30 mouse cellular contexts compared by ENCODE assay signal in genomic region chr11:9591757-9592316, GRCm38 (mm10).
DNase-seq lines count a peak whose midpoint lies in the region; ATAC-seq and TF ChIP-seq lines count a peak whose summit lies in the region.
"Had no signal": no experiment of that assay in that cellular context is flagged by ENCODE, and none has a peak within 500 bp of the region (broad histone marks: within the 10 kb centered on the region; RNA-seq: fewer than 3 reads in every experiment).

No protein-coding gene starts in this region.

- no peaks in the 10 kb centered on the region for H3K36me3 ChIP-seq in forebrain, embryonic 11.5 days (ENCODE audit: control insufficient read depth, insufficient read depth, low read length)
- no peaks in the 10 kb centered on the region for H3K36me3 ChIP-seq in forebrain, embryonic 10.5 days (replicated peaks)
- H3K36me3 ChIP-seq in midbrain, embryonic 13.5 days: no peaks in the 10 kb centered on the region
- H3K36me3 ChIP-seq in midbrain, embryonic 11.5 days (ENCODE audit: control insufficient read depth, insufficient read depth, low read length): no peaks in the 10 kb centered on the region
- no peaks in the 10 kb centered on the region for H3K36me3 ChIP-seq in forebrain, embryonic 13.5 days (ENCODE audit: poor library complexity, severe bottlenecking)
- H3K36me3 ChIP-seq in midbrain, embryonic 15.5 days (replicated peaks): no peaks in the 10 kb centered on the region
- no peaks in the 10 kb centered on the region for H3K36me3 ChIP-seq in intestine, postnatal 0 days (ENCODE audit: control insufficient read depth, insufficient read depth)
- H3K36me3 ChIP-seq: embryonic facial prominence, embryonic 12.5 days; limb, embryonic 10.5 days; limb, embryonic 15.5 days; liver, embryonic 13.5 days had no signal

- no peaks in the 10 kb centered on the region for H3K4me1 ChIP-seq in forebrain, embryonic 11.5 days (replicated peaks; ENCODE audit: control insufficient read depth, insufficient read depth, low read length)
- no peaks in the 10 kb centered on the region for H3K4me1 ChIP-seq in forebrain, embryonic 10.5 days
- H3K4me1 ChIP-seq in midbrain, embryonic 13.5 days (replicated peaks): no peaks in the 10 kb centered on the region
- H3K4me1 ChIP-seq in midbrain, embryonic 11.5 days (ENCODE audit: control insufficient read depth, insufficient read depth, low read length): no peaks in the 10 kb centered on the region
- H3K4me1 ChIP-seq in forebrain, embryonic 13.5 days: peaks cover 3% of the 10 kb centered on the region; the same call in 1 of the 2 replicates
- no peaks in the 10 kb centered on the region for H3K4me1 ChIP-seq in midbrain, embryonic 15.5 days
- no peaks in the 10 kb centered on the region for H3K4me1 ChIP-seq in intestine, postnatal 0 days (replicated peaks; ENCODE audit: control insufficient read depth, insufficient read depth, low read length)
- H3K4me1 ChIP-seq: embryonic facial prominence, embryonic 12.5 days; limb, embryonic 10.5 days; limb, embryonic 15.5 days; liver, embryonic 13.5 days; megakaryocyte, embryonic 14.5 days had no signal

- H3K4me2 ChIP-seq in forebrain, embryonic 11.5 days (ENCODE audit: low read depth, low read length, severe bottlenecking): no peak overlapping the region
- H3K4me2 ChIP-seq in midbrain, embryonic 13.5 days (replicated peaks): no peak overlapping the region
- H3K4me2 ChIP-seq in midbrain, embryonic 11.5 days: no peak overlapping the region
- H3K4me2 ChIP-seq in forebrain, embryonic 13.5 days: no peak overlapping the region
- H3K4me2 ChIP-seq in midbrain, embryonic 15.5 days: no peak overlapping the region
- no peak overlapping the region for H3K4me2 ChIP-seq in intestine, postnatal 0 days (replicated peaks; ENCODE audit: low read depth)
- H3K4me2 ChIP-seq: embryonic facial prominence, embryonic 12.5 days; limb, embryonic 15.5 days; liver, embryonic 13.5 days had no signal

- H3K9me3 ChIP-seq in forebrain, embryonic 11.5 days (ENCODE audit: control insufficient read depth, low read length): no peaks in the 10 kb centered on the region
- no peaks in the 10 kb centered on the region for H3K9me3 ChIP-seq in forebrain, embryonic 10.5 days
- H3K9me3 ChIP-seq in midbrain, embryonic 13.5 days: no peaks in the 10 kb centered on the region
- no peaks in the 10 kb centered on the region for H3K9me3 ChIP-seq in midbrain, embryonic 11.5 days (ENCODE audit: control insufficient read depth, low read length)
- no peaks in the 10 kb centered on the region for H3K9me3 ChIP-seq in forebrain, embryonic 13.5 days (replicated peaks)
- H3K9me3 ChIP-seq in midbrain, embryonic 15.5 days: no peaks in the 10 kb centered on the region
- no peaks in the 10 kb centered on the region for H3K9me3 ChIP-seq in intestine, postnatal 0 days (ENCODE audit: control insufficient read depth)
- H3K9me3 ChIP-seq: embryonic facial prominence, embryonic 12.5 days; limb, embryonic 10.5 days; limb, embryonic 15.5 days; liver, embryonic 13.5 days; megakaryocyte, embryonic 14.5 days had no signal

- no peak overlapping the region for H3K4me3 ChIP-seq in forebrain, embryonic 11.5 days (ENCODE audit: low read depth, low read length)
- no peak overlapping the region for H3K4me3 ChIP-seq in forebrain, embryonic 10.5 days
- no peak overlapping the region for H3K4me3 ChIP-seq in midbrain, embryonic 13.5 days (replicated peaks)
- H3K4me3 ChIP-seq in midbrain, embryonic 11.5 days (ENCODE audit: low read depth, low read length): no peak overlapping the region
- H3K4me3 ChIP-seq in forebrain, embryonic 13.5 days: no peak overlapping the region
- H3K4me3 ChIP-seq in midbrain, embryonic 15.5 days: no peak overlapping the region
- H3K4me3 ChIP-seq in intestine, postnatal 0 days (ENCODE audit: low read depth, low read length): no peak overlapping the region
- H3K4me3 ChIP-seq: embryonic facial prominence, embryonic 12.5 days; limb, embryonic 10.5 days; limb, embryonic 15.5 days; liver, embryonic 13.5 days; megakaryocyte, embryonic 14.5 days had no signal

- H3K27ac ChIP-seq in forebrain, embryonic 11.5 days (ENCODE audit: low read depth, low read length): no peak overlapping the region
- H3K27ac ChIP-seq in forebrain, embryonic 10.5 days: no peak overlapping the region
- H3K27ac ChIP-seq in midbrain, embryonic 13.5 days: no peak overlapping the region
- H3K27ac ChIP-seq in midbrain, embryonic 11.5 days (ENCODE audit: low read depth, low read length): no peak overlapping the region
- no peak overlapping the region for H3K27ac ChIP-seq in forebrain, embryonic 13.5 days
- H3K27ac ChIP-seq in midbrain, embryonic 15.5 days: no peak overlapping the region
- no peak overlapping the region for H3K27ac ChIP-seq in intestine, postnatal 0 days (ENCODE audit: low read depth, low read length)
- H3K27ac ChIP-seq: embryonic facial prominence, embryonic 12.5 days; kidney, postnatal 0 days; limb, embryonic 10.5 days; limb, embryonic 15.5 days; liver, embryonic 13.5 days; stomach, postnatal 0 days had no signal

- DNase-seq in forebrain, embryonic 11.5 days (ENCODE audit: low spot score): no peak
- DNase-seq in forebrain, embryonic 10.5 days (ENCODE audit: extremely low spot score, low spot score): no peak
- no peak for DNase-seq in midbrain, embryonic 11.5 days (ENCODE audit: low spot score, missing footprints)
- no peak for DNase-seq in urinary bladder, adult 18-20 months (ENCODE audit: low spot score in 2 of 2)
- DNase-seq: adrenal gland, adult 8-10 months; cerebellum, adult 11 months; cerebellum, adult 9-10 months; cerebellum, postnatal 36 days; embryo, embryonic 11 days; kidney, adult 2 months; layer of hippocampus, postnatal 36 days; liver, embryonic 13.5 days; lung, adult 18-20 months; lung, postnatal 4 days; right cerebral cortex, postnatal 4 days; thymus, adult 18-20 months; thymus, postnatal 36 days had no signal

- WGBS in forebrain, embryonic 11.5 days: 69% methylated on average over 1 of the region's 1 CpGs
- WGBS in forebrain, embryonic 10.5 days: 80% methylated on average over 1 of the region's 1 CpGs
- 40% methylated on average over 1 of the region's 1 CpGs for WGBS in midbrain, embryonic 13.5 days
- 76% methylated on average over 1 of the region's 1 CpGs for WGBS in midbrain, embryonic 11.5 days
- 11% methylated on average over 1 of the region's 1 CpGs for WGBS in forebrain, embryonic 13.5 days
- 35% methylated on average over 1 of the region's 1 CpGs for WGBS in midbrain, embryonic 15.5 days
- 66% methylated on average over 1 of the region's 1 CpGs for WGBS in intestine, postnatal 0 days

- ATAC-seq in forebrain, embryonic 11.5 days (replicated peaks; ENCODE audit: low FRiP score): peak; percentile 83
- ATAC-seq in midbrain, embryonic 13.5 days: 0 out of 2 replicates have a peak, but pooled peaks have one; percentile 65
- no peak for ATAC-seq in midbrain, embryonic 11.5 days (ENCODE audit: low FRiP score)
- peak; percentile 94 for ATAC-seq in forebrain, embryonic 13.5 days
- peak; percentile 84 for ATAC-seq in midbrain, embryonic 15.5 days (replicated peaks)
- no peak for ATAC-seq in intestine, postnatal 0 days
- ATAC-seq: inflammation-experienced regulatory T-cells, adult 6 months; lung, postnatal 0 days had no signal

- no peak overlapping the region for H3K9ac ChIP-seq in forebrain, embryonic 11.5 days (ENCODE audit: low read length)
- no peak overlapping the region for H3K9ac ChIP-seq in midbrain, embryonic 13.5 days (replicated peaks)
- H3K9ac ChIP-seq in midbrain, embryonic 11.5 days (ENCODE audit: low read length): no peak overlapping the region
- H3K9ac ChIP-seq in forebrain, embryonic 13.5 days: no peak overlapping the region
- H3K9ac ChIP-seq in midbrain, embryonic 15.5 days: no peak overlapping the region
- no peak overlapping the region for H3K9ac ChIP-seq in intestine, postnatal 0 days (ENCODE audit: low read depth, low read length)
- H3K9ac ChIP-seq: embryonic facial prominence, embryonic 12.5 days; limb, embryonic 15.5 days; liver, embryonic 13.5 days had no signal

- TF ChIP-seq CTCF in intestine, postnatal 0 days (IDR thresholded peaks at IDR 0.05; ENCODE audit: low read depth): no peak

- H3K27me3 ChIP-seq in forebrain, embryonic 11.5 days (ENCODE audit: control insufficient read depth, insufficient read depth, low read length): no peaks in the 10 kb centered on the region
- H3K27me3 ChIP-seq in forebrain, embryonic 10.5 days (ENCODE audit: poor library complexity, severe bottlenecking): no peaks in the 10 kb centered on the region
- H3K27me3 ChIP-seq in midbrain, embryonic 13.5 days: no peaks in the 10 kb centered on the region
- H3K27me3 ChIP-seq in midbrain, embryonic 11.5 days (ENCODE audit: control insufficient read depth, insufficient read depth, low read length): no peaks in the 10 kb centered on the region
- no peaks in the 10 kb centered on the region for H3K27me3 ChIP-seq in forebrain, embryonic 13.5 days
- no peaks in the 10 kb centered on the region for H3K27me3 ChIP-seq in midbrain, embryonic 15.5 days (replicated peaks)
- H3K27me3 ChIP-seq in intestine, postnatal 0 days (replicated peaks; ENCODE audit: control insufficient read depth, insufficient read depth, low read length): no peaks in the 10 kb centered on the region
- H3K27me3 ChIP-seq: CH12.LX; embryonic facial prominence, embryonic 12.5 days; limb, embryonic 15.5 days; liver, embryonic 13.5 days; megakaryocyte, embryonic 14.5 days had no signal

Comparison
In these comparisons a context has a peak if more than half of its experiments do, and no peak if none do; other contexts are left out.
1. ATAC-seq: peak in forebrain, embryonic 11.5 days (single experiment), midbrain, embryonic 13.5 days (single experiment), forebrain, embryonic 13.5 days (single experiment) and midbrain, embryonic 15.5 days (single experiment); none in midbrain, embryonic 11.5 days (single experiment) and intestine, postnatal 0 days (single experiment).